Comparison of ENCODE assay signal across 25 mouse cellular contexts in the genomic region with DNA sequence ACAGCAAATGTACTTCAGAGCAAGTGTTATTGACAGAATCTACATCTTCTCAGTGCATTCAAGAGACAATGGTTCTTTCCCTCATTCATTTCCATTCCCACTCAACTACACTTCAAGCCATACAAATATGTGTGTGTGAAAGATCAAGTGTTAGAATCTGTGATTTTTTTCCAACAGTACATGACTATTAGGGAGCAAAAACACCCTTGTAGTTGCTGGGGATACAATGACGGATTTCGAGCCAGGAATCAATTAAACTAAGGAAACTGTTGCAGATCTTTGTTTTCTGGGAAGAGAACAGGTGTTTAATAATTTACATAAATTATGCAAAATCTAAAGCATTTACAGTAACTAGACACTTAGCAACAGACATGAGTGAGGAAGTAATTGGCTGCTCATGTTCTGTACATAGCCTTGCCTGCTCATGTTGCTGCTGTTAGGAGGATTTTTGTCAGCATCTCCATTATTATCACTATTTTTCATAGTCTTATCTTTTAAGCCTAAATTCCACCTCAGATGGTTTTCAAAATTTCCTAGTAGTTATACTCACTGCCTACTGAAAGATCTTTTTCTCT.
"Had no signal": no experiment of that assay in that cellular context is flagged by ENCODE, and none has a peak within 500 bp of the region (broad histone marks: within the 10 kb centered on the region; RNA-seq: fewer than 3 reads in every experiment).

No protein-coding gene starts in this region.

- H3K27ac ChIP-seq: heart, adult 2 months; heart, embryonic 13.5 days; heart, embryonic 15.5 days; hindbrain, embryonic 14.5 days; layer of hippocampus, adult 2 months; left cerebral cortex, adult 2 months; limb, embryonic 13.5 days; limb, embryonic 15.5 days; liver, embryonic 12.5 days; liver, embryonic 14.5 days had no signal

- H3K4me2 ChIP-seq: heart, embryonic 11.5 days; heart, embryonic 13.5 days; heart, embryonic 15.5 days; hindbrain, embryonic 14.5 days; limb, embryonic 13.5 days; limb, embryonic 15.5 days; liver, embryonic 12.5 days had no signal

- H3K4me1 ChIP-seq: heart, embryonic 13.5 days; heart, embryonic 15.5 days; limb, embryonic 13.5 days; limb, embryonic 15.5 days; liver, embryonic 12.5 days had no signal

- H3K9ac ChIP-seq: heart, embryonic 13.5 days; heart, embryonic 15.5 days; hindbrain, embryonic 14.5 days; limb, embryonic 13.5 days; limb, embryonic 15.5 days; liver, embryonic 12.5 days; liver, embryonic 14.5 days had no signal

- H3K4me3 ChIP-seq: heart, adult 2 months; heart, embryonic 13.5 days; heart, embryonic 15.5 days; layer of hippocampus, adult 2 months; left cerebral cortex, adult 2 months; limb, embryonic 13.5 days; limb, embryonic 15.5 days; liver, embryonic 12.5 days had no signal

- H3K36me3 ChIP-seq: heart, embryonic 13.5 days; heart, embryonic 15.5 days; limb, embryonic 13.5 days; limb, embryonic 15.5 days; liver, embryonic 12.5 days had no signal

- H3K9me3 ChIP-seq: heart, embryonic 13.5 days; heart, embryonic 15.5 days; limb, embryonic 13.5 days; limb, embryonic 15.5 days; liver, embryonic 12.5 days had no signal

- DNase-seq: gastrocnemius, postnatal 14 days; gastrocnemius, postnatal 36 days; heart, adult 11 months; heart, adult 2 months; heart, postnatal 14 days; heart, postnatal 36 days; kidney, adult 11 months; kidney, adult 8-10 months; kidney, postnatal 10 days; kidney, postnatal 25 days; kidney, postnatal 4 days; left cerebral cortex, postnatal 4 days; lung, adult 18-20 months had no signal

- H3K27me3 ChIP-seq: heart, embryonic 13.5 days; heart, embryonic 15.5 days; limb, embryonic 13.5 days; limb, embryonic 15.5 days; liver, embryonic 12.5 days had no signal

- ATAC-seq: hindbrain, embryonic 16.5 days; intestine, embryonic 16.5 days; liver, embryonic 12.5 days had no signal
